Mouse (Mus musculus) midbrain, embryonic 16.5 days (tissue): ENCODE measurements around the gene Frs3. TPM values are rescaled to one million over a fixed set of nuclear protein-coding genes. Genes with fewer than 3 reads are reported as not detected.

Experiments used
- ATAC-seq: fragments of 200-750 bp; cut with Nextera tagmentation; 2 replicates; pipeline ENCODE4 v1.8.0; 2017; ENCODE audit warnings: moderate TSS enrichment
- H3K27ac ChIP-seq: fragments of 300-500 bp; sonication (generic); 2 replicates; pipeline ENCODE4 v1.5.1; 2014; ENCODE audit warnings: mild to moderate bottlenecking, low read length, mixed read lengths
- H3K27me3 ChIP-seq: fragments of 300-500 bp; sonication (generic); 2 replicates; pipeline ENCODE4 v1.6.1; 2014; ENCODE audit warnings: low read depth, low read length, mixed read lengths; ENCODE audit not compliant: control insufficient read depth, insufficient read depth
- H3K36me3 ChIP-seq: fragments of 300-500 bp; sonication (generic); 2 replicates; pipeline ENCODE4 v1.6.1; 2014; ENCODE audit warnings: mild to moderate bottlenecking, low read length, moderate library complexity, mixed read lengths; ENCODE audit not compliant: control insufficient read depth, insufficient read depth
- H3K4me1 ChIP-seq: fragments of 300-500 bp; sonication (generic); 2 replicates; pipeline ENCODE4 v1.6.1; 2014; ENCODE audit warnings: mild to moderate bottlenecking, low read length, mixed read lengths; ENCODE audit not compliant: control insufficient read depth, insufficient read depth
- H3K4me2 ChIP-seq: fragments of 300-500 bp; sonication (generic); 2 replicates; pipeline ENCODE4 v1.6.1; 2014; ENCODE audit warnings: mild to moderate bottlenecking, low read length, mixed read lengths
- H3K4me3 ChIP-seq: fragments of 300-500 bp; sonication (generic); 2 replicates; pipeline ENCODE4 v1.5.1; 2014; ENCODE audit warnings: low read depth, mild to moderate bottlenecking, low read length, moderate library complexity, mixed read lengths
- H3K9ac ChIP-seq: fragments of 300-500 bp; sonication (generic); 2 replicates; pipeline ENCODE4 v1.6.1; 2014; ENCODE audit warnings: low read depth, low read length, mixed read lengths
- H3K9me3 ChIP-seq: fragments of 300-500 bp; sonication (generic); replicated peaks from 2 replicates; pipeline ENCODE4 v1.6.1; 2014; ENCODE audit warnings: mild to moderate bottlenecking, low read length, mixed read lengths; ENCODE audit not compliant: control insufficient read depth, poor library complexity, severe bottlenecking
- WGBS: fragments of 180-500 bp; shearing (Covaris S2); extraction: QIAGEN DNeasy Blood & Tissue Kit; methylation state at CpG from one replicate; pipeline ENCODE4 v1.1.7; 2014; 5-methylcytosine and 5-hydroxymethylcytosine counted together
- polyA plus RNA-seq: library from polyadenylated mRNA; unstranded; fragments of >200 nt; fragmentation: Nextera tagmentation; extraction: Ambion mirVana; gene quantifications from 2 replicates; pipeline ENCODE4 v1.2.1, GENCODE M21; 2015

Frs3 gene
- polyA plus RNA-seq, 1 experiment from 2014 or later: 54.1 TPM

DNA sequence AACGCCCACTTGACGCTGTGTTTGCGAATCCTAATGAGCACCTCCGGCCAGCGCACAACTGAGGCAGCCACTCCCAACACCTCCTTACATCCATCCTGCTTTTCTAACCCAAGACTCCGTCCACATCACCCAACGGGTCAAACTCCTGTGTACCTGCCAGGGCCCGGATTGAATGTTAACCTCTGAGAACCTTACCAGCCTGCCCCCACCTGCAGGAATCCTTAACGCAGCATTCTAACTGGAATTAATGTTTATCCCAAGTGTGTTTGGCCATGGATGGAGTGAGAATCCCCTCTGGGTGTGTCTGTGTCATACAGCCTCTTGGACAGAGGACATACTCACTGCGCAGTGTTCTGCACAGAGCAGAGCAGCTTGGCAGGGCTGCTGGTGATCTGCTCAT lies 9.3 kb downstream of the Frs3 start:
- Histone ChIP-seq H3K36me3 (peaks cover 3% of the 10 kb centered on the region; the same call in 1 of the 2 replicates), H3K9me3 (no peaks in the 10 kb centered on the region), H3K9ac (no peak overlapping the region), H3K4me2 (no peak overlapping the region), H3K4me3 (no peak overlapping the region), H3K4me1 (peaks cover 10% of the 10 kb centered on the region), H3K27me3 (no peaks in the 10 kb centered on the region), H3K27ac (no peak overlapping the region)
- 91% methylated on average over 10 of the region's 10 CpGs for WGBS
- ATAC-seq: no peak

- no peak overlapping the region for H3K4me3 ChIP-seq
- no peak overlapping the region for H3K4me2 ChIP-seq
- no peak overlapping the region for H3K9ac ChIP-seq
- no peaks in the 10 kb centered on the region for H3K9me3 ChIP-seq
- peaks cover 6% of the 10 kb centered on the region; the same call in 1 of the 2 replicates for H3K36me3 ChIP-seq
- 76% methylated on average over 2 of the region's 2 CpGs for WGBS
- H3K4me1 ChIP-seq: peaks cover 8% of the 10 kb centered on the region
- no peak for ATAC-seq
- no peak overlapping the region for H3K27ac ChIP-seq
- H3K27me3 ChIP-seq: no peaks in the 10 kb centered on the region
These were observed 10.2 kb downstream of the Frs3 start for GRCm38 (mm10) chr17:47699055-47699454.

GRCm38 (mm10) chr17:47701793-47702192 lies 13.0 kb downstream of the Frs3 start:
- Histone ChIP-seq H3K4me2 (no peak overlapping the region), H3K27ac (peak overlapping the region; percentile 51), H3K27me3 (no peaks in the 10 kb centered on the region), H3K9me3 (no peaks in the 10 kb centered on the region), H3K4me1 (no peaks in the 10 kb centered on the region), H3K9ac (no peak overlapping the region), H3K36me3 (peaks cover 9% of the 10 kb centered on the region; the same call in 1 of the 2 replicates), H3K4me3 (no peak overlapping the region)
- ATAC-seq: peak; percentile 62
- 69% methylated on average over 9 of the region's 9 CpGs for WGBS

DNA sequence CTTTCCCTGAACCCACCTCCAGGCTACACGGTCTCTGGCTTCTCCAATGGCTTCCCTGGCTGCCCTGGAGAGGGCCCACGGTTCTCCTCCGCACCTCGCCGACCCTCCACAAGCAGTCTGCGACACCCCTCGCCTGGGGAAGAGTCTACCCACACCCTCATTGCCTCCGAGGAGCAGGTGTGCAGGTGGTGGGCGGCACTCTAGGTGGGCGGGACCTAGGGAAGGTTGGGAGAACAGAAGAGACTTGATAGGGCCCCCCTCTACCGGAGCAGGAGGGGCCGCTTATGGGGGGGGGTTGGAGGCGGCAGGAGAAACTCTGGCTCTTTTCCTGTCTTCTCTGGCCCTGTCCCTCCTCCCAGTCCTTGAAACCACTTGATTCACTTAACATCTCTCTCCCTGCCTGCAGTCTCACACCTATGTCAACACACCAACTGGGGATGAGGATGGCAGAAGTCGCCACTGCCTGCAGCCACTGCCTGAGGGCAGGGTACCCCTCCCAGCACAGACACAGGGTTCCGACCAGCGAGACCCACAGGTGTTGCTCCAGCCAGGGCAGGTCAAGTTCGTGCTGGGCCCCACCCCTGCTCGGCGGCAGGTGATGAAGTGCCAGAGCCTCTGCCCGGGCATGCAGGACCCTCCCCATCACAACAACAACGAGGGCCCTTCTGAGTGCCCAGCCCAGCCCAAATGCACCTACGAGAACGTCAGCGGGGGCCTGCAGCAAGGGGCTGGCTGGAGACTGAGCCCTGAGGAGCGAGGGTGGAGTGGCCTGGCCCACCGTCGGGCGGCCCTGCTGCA lies 13.9 kb downstream of the Frs3 start:
- Histone ChIP-seq H3K9me3 (no peaks in the 10 kb centered on the region), H3K36me3 (peaks cover 9% of the 10 kb centered on the region; the same call in 1 of the 2 replicates), H3K27me3 (no peaks in the 10 kb centered on the region), H3K9ac (no peak overlapping the region), H3K27ac (peak overlapping the region; percentile 51), H3K4me1 (no peaks in the 10 kb centered on the region), H3K4me3 (no peak overlapping the region), H3K4me2 (no peak overlapping the region)
- ATAC-seq: no peak
- WGBS: 55% methylated on average over 28 of the region's 28 CpGs

DNA sequence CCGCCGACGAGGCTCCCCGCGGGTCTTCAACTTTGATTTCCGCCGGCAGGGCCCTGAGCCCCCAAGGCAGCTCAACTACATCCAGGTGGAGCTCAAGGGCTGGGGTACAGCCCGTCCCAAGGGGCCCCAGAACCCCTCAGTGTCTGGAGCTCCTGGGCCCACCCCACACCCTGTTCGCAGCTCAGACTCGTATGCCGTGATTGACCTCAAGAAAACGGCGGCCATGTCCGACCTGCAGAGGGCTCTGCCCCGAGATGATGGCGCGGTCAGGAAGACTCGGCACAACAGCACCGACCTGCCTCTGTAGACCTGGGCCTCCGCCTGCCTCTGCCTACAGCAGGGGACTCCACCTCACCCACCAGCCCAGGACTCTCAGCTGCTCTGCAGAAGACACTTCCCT lies 14.7 kb downstream of the Frs3 start:
- H3K4me1 ChIP-seq: no peaks in the 10 kb centered on the region
- 34% methylated on average over 20 of the region's 20 CpGs for WGBS
- no peak overlapping the region for H3K27ac ChIP-seq
- no peak overlapping the region for H3K4me3 ChIP-seq
- no peak for ATAC-seq
- H3K36me3 ChIP-seq: peaks cover 9% of the 10 kb centered on the region; the same call in 1 of the 2 replicates
- H3K27me3 ChIP-seq: no peaks in the 10 kb centered on the region
- H3K9ac ChIP-seq: no peak overlapping the region
- no peak overlapping the region for H3K4me2 ChIP-seq
- no peaks in the 10 kb centered on the region for H3K9me3 ChIP-seq

DNA sequence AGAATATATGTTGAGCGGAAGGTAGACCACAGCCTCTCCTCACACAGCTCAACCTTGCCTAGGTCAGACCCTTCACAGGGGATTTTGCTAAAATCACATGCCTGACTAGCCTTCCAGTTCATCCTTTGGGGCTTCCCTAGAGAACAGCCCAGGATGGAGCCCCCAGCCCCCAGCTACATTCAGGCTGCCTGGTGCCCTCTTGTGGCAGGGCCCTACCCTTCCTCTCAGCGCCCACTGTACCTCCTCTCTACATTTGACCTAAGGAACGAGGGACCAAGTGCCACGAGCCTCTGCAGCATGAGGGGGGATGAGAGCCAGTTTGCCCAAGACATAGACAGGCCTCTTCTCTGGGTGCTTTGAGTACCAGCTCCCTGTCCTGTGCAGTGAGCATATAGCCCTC lies 15.9 kb downstream of the Frs3 start:
- Histone ChIP-seq H3K9ac (no peak overlapping the region), H3K4me2 (no peak overlapping the region), H3K27me3 (no peaks in the 10 kb centered on the region), H3K9me3 (no peaks in the 10 kb centered on the region), H3K4me1 (no peaks in the 10 kb centered on the region), H3K4me3 (no peak overlapping the region), H3K36me3 (peaks cover 5% of the 10 kb centered on the region; the same call in 1 of the 2 replicates), H3K27ac (no peak overlapping the region)
- ATAC-seq: no peak
- 82% methylated on average over 4 of the region's 4 CpGs for WGBS

- H3K4me2 ChIP-seq: no peak overlapping the region
- H3K9me3 ChIP-seq: no peaks in the 10 kb centered on the region
- H3K4me1 ChIP-seq: no peaks in the 10 kb centered on the region
- H3K9ac ChIP-seq: no peak overlapping the region
- H3K36me3 ChIP-seq: peaks cover 5% of the 10 kb centered on the region; the same call in 1 of the 2 replicates
- ATAC-seq: no peak
- no peak overlapping the region for H3K4me3 ChIP-seq
- H3K27ac ChIP-seq: no peak overlapping the region
- no peaks in the 10 kb centered on the region for H3K27me3 ChIP-seq
- 78% methylated on average over 1 of the region's 1 CpGs for WGBS
These were observed 17.4 kb downstream of the Frs3 start for GRCm38 (mm10) chr17:47706196-47706595.

DNA sequence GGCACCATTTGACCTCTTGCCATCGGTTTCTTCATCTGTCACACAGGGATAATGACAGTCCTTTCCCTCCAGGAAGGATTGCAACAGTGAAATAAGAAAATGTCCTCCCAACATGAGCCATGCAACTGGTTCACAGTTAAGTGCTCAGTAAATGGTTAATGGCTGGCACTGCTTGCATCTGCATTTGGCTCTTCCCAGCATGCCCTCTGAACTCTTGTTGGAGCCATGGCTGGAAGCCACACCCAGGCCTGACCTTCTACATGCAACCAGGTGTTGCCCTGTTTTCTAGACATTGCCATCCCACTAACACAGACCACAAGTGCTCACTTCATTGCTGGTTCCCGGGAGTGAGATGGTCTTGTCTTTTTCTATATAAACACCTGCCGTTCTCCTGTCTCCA lies 19.1 kb downstream of the Frs3 start:
- Histone ChIP-seq H3K27ac (no peak overlapping the region), H3K9ac (no peak overlapping the region), H3K4me3 (no peak overlapping the region), H3K27me3 (no peaks in the 10 kb centered on the region), H3K4me2 (no peak overlapping the region), H3K36me3 (peaks cover 5% of the 10 kb centered on the region; the same call in 1 of the 2 replicates), H3K4me1 (peaks cover 2% of the 10 kb centered on the region; the same call in 1 of the 2 replicates), H3K9me3 (no peaks in the 10 kb centered on the region)
- ATAC-seq: no peak
- WGBS: 81% methylated on average over 3 of the region's 3 CpGs

DNA sequence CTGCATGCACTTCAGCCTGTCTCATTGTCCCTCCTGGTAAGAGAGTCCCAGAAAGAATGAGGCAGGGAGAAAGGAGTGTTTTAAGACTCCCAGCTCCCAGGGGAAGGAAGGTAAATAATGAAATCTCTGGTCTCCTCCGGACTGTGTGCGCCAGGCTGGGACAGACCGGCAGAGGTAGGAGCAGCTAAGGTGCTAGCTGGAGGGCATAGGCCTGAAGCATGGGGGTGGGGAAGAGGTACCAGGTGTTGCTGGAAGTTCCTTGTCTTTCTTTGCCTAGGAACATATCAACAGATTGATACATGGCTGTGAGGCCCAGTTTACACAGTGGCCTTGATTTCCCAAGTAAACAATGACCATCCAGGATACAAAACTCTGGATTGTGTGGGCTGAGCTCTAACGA lies 20.1 kb downstream of the Frs3 start:
- Histone ChIP-seq H3K9me3 (no peaks in the 10 kb centered on the region), H3K27me3 (no peaks in the 10 kb centered on the region), H3K27ac (no peak overlapping the region), H3K4me1 (peaks cover 2% of the 10 kb centered on the region; the same call in 1 of the 2 replicates), H3K4me2 (no peak overlapping the region), H3K36me3 (peaks cover 3% of the 10 kb centered on the region; the same call in 1 of the 2 replicates), H3K9ac (no peak overlapping the region), H3K4me3 (no peak overlapping the region)
- no peak for ATAC-seq
- 84% methylated on average over 4 of the region's 4 CpGs for WGBS
